Mouse (Mus musculus) adrenal gland, postnatal 4 days (tissue): ENCODE data around the gene Ccdc136. TPM values are rescaled to one million over a fixed set of nuclear protein-coding genes. Genes with fewer than 3 reads are reported as not detected.

ENCODE experiments used
- DNase-seq, 2 experiments: peaks; one replicate each; pipeline ENCODE4 v3.0.0; 2021 to 2022; ENCODE audit warnings: low spot score in 2 of 2, mixed read lengths in 2 of 2
- total RNA-seq, 2 experiments: library from RNA; stranded (reverse); gene quantifications; 2 replicates each; pipeline ENCODE4 v1.2.3; 2021

The Ccdc136 gene
- total RNA-seq, 2 experiments from 2014 or later: 10.0 to 12.6 TPM

GRCm38 (mm10) chr6:29391802-29392201 is 4.3 kb upstream of the Ccdc136 start:
- no peak for DNase-seq

DNA sequence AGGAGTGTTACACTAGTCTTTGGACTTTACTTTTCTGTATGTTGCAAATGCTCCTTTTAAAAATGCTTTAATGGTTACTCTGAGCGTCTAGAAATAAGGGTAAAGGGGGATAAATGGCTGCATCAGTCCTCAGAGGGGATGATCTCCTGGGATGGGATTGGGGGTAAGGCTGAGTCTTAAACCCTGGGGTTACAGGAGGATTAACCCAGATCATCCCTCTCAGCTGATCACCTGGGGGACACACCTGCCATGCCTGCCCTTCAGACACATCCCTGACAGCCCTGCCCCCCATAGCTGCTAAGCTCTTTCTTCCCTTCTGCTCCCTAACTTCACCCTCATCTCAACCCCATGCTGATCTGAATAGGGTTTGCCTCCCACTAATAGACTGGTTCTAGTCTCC is 1.8 kb upstream of the Ccdc136 start:
- no peak for DNase-seq

- DNase-seq: no peak
Measured at GRCm38 (mm10) chr6:29396714-29397540, 818 bp downstream of the Ccdc136 start.

GRCm38 (mm10) chr6:29397575-29397974 is 1.5 kb downstream of the Ccdc136 start:
- no peak for DNase-seq

DNA sequence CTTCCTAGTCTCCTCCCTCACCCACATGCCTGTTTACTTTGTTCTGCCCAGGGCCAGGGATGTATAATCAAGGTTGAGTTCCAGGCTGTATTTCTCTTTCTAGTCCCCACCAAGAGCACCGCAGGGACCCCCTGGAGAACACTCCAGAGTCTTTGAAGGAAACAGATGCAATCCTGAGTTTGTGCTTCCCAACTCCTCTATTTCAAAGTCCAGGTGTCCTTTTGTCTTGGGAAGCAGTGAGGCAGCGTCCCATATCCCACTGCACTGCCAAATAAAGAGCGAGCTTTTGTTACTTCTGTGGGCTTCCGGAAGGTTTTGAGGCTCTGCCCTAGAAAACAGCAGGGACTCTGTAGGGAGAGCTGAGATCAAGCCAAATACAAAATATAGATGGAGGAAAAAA is 3.7 kb downstream of the Ccdc136 start:
- no peak for DNase-seq

DNA sequence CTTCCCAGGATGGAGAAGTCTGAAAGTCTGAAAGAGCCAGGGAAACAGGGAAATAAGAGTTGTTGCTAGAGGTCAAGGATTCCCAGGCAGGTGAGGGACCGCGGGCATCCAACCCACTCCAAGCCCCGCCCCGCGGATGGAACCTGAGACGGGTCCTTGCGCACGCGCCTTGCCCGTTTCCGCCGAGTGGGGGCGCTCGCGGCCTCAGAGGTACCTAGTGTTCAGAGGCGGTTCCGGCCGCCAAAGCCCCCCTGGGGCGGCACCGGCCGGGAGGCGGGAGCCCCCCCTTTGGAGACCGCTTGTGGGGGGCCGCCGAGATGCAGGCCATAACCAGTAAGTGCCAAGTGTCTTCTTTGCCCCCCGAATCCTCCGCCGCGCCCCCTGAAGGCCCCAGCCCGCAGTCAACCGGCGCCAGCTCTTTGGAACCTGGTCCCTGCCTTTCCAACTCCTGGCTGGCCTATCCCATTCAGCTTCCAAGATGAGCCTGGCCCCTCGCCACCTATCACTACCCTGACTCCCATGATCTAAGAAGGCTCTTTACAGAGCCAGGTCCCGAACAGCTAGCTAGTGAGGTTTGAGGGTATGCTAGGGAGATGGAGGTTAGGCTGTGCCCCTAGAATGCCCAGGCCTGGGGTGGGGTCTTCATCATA is 6.7 kb downstream of the Ccdc136 start:
- no peak for DNase-seq

GRCm38 (mm10) chr6:29406412-29406811 is 10.3 kb downstream of the Ccdc136 start:
- no peak for DNase-seq

GRCm38 (mm10) chr6:29415446-29415845 is 19.3 kb downstream of the Ccdc136 start:
- no peak for DNase-seq

DNA sequence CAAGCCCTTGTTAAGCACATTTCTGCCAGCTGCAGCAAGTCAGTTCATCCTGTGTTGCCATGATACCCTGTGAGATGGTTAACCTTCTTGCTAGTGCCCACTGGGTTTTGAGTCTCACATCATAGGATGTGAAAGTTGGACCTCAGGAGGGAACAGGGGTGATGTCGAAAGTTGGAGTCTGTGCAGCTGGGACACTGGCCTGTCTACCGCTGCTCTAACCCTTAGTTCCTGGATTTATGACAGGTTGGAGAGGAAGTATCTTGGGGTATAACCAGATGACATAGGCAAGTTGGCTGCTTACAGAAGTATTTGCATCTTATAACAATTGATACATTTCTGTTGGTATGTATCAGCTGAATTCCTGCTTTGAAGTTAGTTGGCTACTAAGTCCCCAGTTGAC is 24.5 kb downstream of the Ccdc136 start:
- DNase-seq: no peak

GRCm38 (mm10) chr6:29425118-29425517 is 29.0 kb downstream of the Ccdc136 start:
- DNase-seq: no peak

- no peak for DNase-seq
Measured at GRCm38 (mm10) chr6:29426331-29426730, 30.2 kb downstream of the Ccdc136 start.

DNA sequence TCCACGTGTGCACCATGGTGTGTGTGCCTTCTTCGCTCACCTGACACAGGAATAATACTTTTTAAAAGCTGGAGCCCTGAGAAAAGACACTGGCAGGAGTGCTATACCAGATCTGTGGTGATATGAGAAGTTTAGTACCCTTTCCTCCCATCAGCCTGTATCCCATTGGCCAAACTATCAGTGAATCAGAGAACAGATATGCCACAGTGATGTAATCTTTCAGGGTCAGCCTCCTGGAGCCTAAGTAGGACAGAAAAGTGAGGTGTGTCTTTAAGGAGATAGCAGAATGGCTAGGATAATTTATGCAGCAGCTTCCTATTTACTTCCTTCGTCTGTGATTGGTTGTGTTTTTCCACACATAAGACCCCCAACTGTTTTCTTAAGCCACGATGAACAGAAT is 32.1 kb downstream of the Ccdc136 start:
- DNase-seq: no peak

DNA sequence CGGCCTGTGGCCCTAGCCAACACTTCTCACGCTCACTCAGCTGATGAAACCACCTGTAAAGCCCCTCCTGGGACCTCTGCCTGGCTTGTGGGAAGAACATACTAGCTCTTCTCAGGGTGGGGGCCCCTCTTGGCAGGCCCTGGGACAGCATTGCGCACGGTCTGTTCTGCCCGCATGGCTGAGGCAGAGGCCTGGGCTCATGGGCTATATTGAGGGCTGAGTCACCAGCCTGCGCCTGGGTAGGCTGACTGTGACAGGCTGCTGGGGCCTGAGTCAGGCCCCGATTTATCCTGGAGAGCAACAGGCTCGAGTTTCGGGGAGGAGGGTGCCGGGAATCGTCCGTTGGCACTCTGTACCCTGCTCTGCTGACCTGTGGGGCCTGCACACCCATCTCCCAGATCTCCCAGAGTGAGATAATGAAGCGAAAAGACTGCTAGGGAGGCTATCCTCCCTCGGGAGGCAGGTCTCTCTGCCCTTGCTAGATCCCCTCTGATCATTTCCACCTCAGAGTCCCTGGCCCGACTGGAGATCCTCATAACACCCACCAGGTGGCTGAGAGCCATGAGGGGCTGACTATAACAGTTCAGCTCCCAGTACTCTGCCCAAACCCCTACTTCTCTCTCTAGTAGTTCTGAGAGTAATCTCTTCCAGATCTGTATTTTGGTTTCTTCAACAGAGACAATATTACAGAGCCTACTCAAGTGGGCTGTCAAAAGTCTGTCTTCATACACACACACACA is 34.7 kb downstream of the Ccdc136 start:
- no peak for DNase-seq

DNA sequence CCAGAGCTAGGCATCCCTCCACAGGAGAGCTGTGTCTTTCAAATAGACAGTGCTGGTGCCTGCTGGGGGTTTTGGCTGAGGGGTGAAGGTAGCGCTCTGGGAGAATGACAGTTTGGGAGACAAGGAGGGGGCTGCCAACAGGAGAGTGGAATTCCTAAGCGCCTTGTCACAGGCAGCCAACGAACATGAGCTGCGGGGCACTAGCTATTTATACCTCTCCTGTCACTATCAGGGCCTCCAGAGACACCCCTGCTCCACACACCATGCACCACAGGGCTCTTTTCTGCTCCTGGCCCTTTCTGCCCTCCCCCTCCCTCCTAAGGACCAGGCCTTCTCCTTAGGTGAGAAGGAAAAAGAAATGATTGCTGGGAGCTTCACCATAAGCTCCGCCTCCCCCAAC is 35.4 kb downstream of the Ccdc136 start:
- DNase-seq: no peak

- DNase-seq: no peak
Measured at GRCm38 (mm10) chr6:29432156-29432555, 36.0 kb downstream of the Ccdc136 start.

DNA sequence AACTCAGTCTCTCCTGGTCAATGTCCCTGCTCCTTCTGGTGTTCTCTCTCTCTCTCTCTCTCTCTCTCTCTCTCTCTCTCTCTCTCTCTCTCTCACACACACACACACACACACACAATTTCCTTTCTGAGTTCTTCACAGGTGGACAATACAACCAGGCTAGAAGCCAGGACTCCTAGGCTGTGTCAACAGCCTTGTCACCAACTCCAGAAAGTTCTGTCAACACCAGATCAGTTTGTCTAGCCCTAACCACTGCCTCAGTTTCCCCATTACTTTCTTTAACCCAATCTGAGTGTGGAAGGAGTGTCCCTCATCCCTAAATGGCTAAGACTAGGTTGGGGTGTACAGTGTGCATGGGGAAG is 36.5 kb downstream of the Ccdc136 start:
- DNase-seq: no peak

GRCm38 (mm10) chr6:29433038-29433803 is 37.1 kb downstream of the Ccdc136 start, which contains the start of gene Flnc:
Gene Flnc (plus strand): TSS chr6:29433256.
- no peak for DNase-seq

GRCm38 (mm10) chr6:29433804-29434795 is 38.0 kb downstream of the Ccdc136 start:
- no peak for DNase-seq

- no peak for DNase-seq
Measured at GRCm38 (mm10) chr6:29434911-29435691, 39.0 kb downstream of the Ccdc136 start.
